Mouse (Mus musculus) myocyte (in vitro differentiated cells): Measurements from ENCODE around the gene Zdhhc18.
A peak's percentile ranks its signal among the peaks of the same experiment; 100 is the strongest.

ENCODE experiments used
- CEBPB ChIP-seq: IDR thresholded peaks from 2 replicates; pipeline ENCODE4 v1.6.1; 2011; ENCODE audit warnings: mild to moderate bottlenecking, moderate library complexity; ENCODE audit not compliant: poor library complexity, insufficient read depth, severe bottlenecking
- E2F4 ChIP-seq: IDR thresholded peaks from one replicate; pipeline ENCODE4 v1.6.1; 2011; ENCODE audit warnings: mild to moderate bottlenecking, control low read depth, moderate library complexity; ENCODE audit not compliant: insufficient read depth
- MAX ChIP-seq: IDR thresholded peaks from one replicate; pipeline ENCODE4 v1.6.1; 2011; ENCODE audit warnings: low read depth, mild to moderate bottlenecking, control low read depth
- MYOD1 ChIP-seq, 3 experiments: IDR thresholded peaks; one replicate each; pipeline ENCODE4 v1.6.1; 2011; ENCODE audit warnings: control low read depth in 2 of 3, low read depth in 2 of 3, mild to moderate bottlenecking in 2 of 3, moderate library complexity in 1 of 3; ENCODE audit not compliant: insufficient read length in 2 of 3, control insufficient read depth in 1 of 3
- MYOG ChIP-seq, 3 experiments: IDR thresholded peaks; one replicate each; pipeline ENCODE4 v1.6.1; 2011; ENCODE audit warnings: control low read depth in 2 of 3, low read depth in 2 of 3, mild to moderate bottlenecking in 2 of 3; ENCODE audit not compliant: insufficient read length in 2 of 3, control insufficient read depth in 1 of 3, insufficient read depth in 1 of 3
- POLR2A ChIP-seq: IDR thresholded peaks from one replicate; pipeline ENCODE4 v1.6.1; 2011; ENCODE audit warnings: low read depth, mild to moderate bottlenecking, control low read depth, moderate library complexity; ENCODE audit not compliant: insufficient read length
- POLR2AphosphoS2 ChIP-seq: IDR thresholded peaks from one replicate; pipeline ENCODE4 v1.6.1; 2011; ENCODE audit warnings: low read depth, control low read depth; ENCODE audit not compliant: insufficient read length
- REST ChIP-seq: IDR thresholded peaks from one replicate; pipeline ENCODE4 v1.6.1; 2011; ENCODE audit warnings: mild to moderate bottlenecking, control low read depth, moderate library complexity; ENCODE audit not compliant: insufficient read depth, insufficient read length
- SRF ChIP-seq: IDR thresholded peaks from one replicate; pipeline ENCODE4 v1.6.1; 2011; ENCODE audit warnings: low read depth; ENCODE audit not compliant: control insufficient read depth, insufficient read length
- TCF12 ChIP-seq: IDR thresholded peaks from one replicate; pipeline ENCODE4 v1.6.1; 2011; ENCODE audit warnings: mild to moderate bottlenecking, control low read depth; ENCODE audit not compliant: poor library complexity, insufficient read depth, severe bottlenecking
- USF1 ChIP-seq: IDR thresholded peaks from one replicate; pipeline ENCODE4 v1.6.1; 2011; ENCODE audit warnings: low read depth, mild to moderate bottlenecking, control low read depth, moderate library complexity

GRCm38 (mm10) chr4:133599571-133600073, 50.3 kb downstream of the Zdhhc18 start:
- TF ChIP-seq POLR2A (peak; percentile 65), REST (no peak), USF1 (no peak), E2F4 (peak; percentile 72), MYOG (IDR thresholded peaks at IDR 0.05; ENCODE audit: control insufficient read depth in 1 of 3, insufficient read depth in 1 of 3, insufficient read length in 2 of 3, low read depth in 2 of 3) (no peak), MAX (no peak), SRF (peak; percentile 11), POLR2AphosphoS2 (peak; percentile 83), TCF12 (no peak), MYOD1 (IDR thresholded peaks at IDR 0.05; ENCODE audit: control insufficient read depth in 1 of 3, insufficient read length in 2 of 3, low read depth in 2 of 3) (no peak), CEBPB (no peak)
